Mouse (Mus musculus): ENCODE measurements around the gene H2-Ob. TPM values are rescaled to one million over a fixed set of nuclear protein-coding genes. Genes with fewer than 3 reads are reported as not detected.
"Not testable (repeated sequence)": the region's sequence is repeated elsewhere in the genome, so short reads cannot be mapped to it uniquely, and the experiment has no call there.

H2-Ob gene
- polyA plus RNA-seq, 1 experiment from 2014 or later, result 0.24 TPM

DNA sequence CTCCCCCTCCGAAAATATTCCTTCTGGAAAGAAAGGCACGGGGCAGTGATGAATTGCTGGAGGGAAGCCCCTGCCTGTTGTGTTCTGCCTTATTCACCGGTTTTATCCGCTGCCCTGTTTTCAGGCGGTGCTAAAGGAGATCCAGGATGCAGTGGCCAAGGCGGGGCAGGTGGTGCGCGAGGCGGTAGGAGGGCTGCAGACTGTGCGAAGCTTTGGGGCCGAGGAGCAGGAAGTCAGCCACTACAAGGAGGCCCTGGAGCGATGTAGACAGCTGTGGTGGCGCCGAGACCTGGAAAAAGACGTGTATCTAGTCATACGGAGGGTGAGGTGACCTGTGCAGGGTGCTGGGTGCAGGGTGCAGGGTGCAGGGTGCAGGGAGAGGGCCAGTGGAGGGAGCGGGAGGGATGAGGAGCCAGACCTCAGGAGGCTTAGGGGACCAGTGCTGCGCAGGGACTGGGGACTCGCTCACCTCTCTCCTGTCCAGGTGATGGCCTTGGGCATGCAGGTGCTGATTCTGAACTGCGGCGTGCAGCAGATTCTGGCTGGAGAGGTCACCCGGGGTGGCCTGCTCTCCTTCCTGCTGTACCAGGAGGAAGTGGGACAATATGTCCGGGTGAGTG lies 26.8 kb upstream of the H2-Ob start:
- Histone ChIP-seq H3K9ac (ENCODE audit: low read length) (no peak overlapping the region; the same call in 1 of the 2 replicates), H3K36me3 (ENCODE audit: control insufficient read depth, insufficient read depth) (0 out of 2 replicates have a peak, but pooled peaks cover 4% of the 10 kb centered on the region), H3K4me2 (ENCODE audit: low read depth, low read length) (peak overlapping the region; percentile 34), H3K9me3 (replicated peaks; ENCODE audit: control insufficient read depth, low read length) (peaks cover 6% of the 10 kb centered on the region), H3K4me1 (ENCODE audit: control insufficient read depth, insufficient read depth, low read length) (no peaks in the 10 kb centered on the region), H3K4me3 (ENCODE audit: low read length) (peak overlapping the region; percentile 18; the same call in 1 of the 2 replicates), H3K27me3 (ENCODE audit: control insufficient read depth, insufficient read depth, low read length) (peaks cover 30% of the 10 kb centered on the region), H3K27ac (ENCODE audit: low read length) (peak overlapping the region; percentile 7; the same call in 1 of the 2 replicates)
- ATAC-seq (replicated peaks; ENCODE audit: extremely low read depth, insufficient read depth, low FRiP score), result no peak; the same call in 1 of the 2 replicates
- WGBS, result 22% methylated on average over 23 of the region's 23 CpGs

DNA sequence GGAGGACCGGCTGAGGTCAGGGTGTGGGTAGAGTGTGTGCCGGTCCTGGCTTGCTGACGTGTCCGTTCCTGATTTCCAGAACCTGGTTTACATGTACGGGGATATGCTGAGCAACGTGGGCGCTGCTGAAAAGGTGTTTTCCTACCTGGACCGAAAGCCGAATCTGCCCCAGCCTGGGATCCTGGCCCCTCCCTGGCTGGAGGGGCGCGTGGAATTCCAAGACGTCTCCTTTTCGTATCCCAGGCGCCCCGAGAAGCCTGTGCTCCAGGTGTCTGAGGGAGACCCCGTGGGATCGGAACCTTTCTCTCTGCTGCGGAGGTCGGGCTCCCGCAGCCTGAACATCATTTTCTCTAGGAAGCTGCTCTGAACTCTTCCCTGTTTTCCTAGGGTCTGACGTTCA lies 24.8 kb upstream of the H2-Ob start:
- Histone ChIP-seq H3K9ac (ENCODE audit: low read length) (no peak overlapping the region), H3K27ac (ENCODE audit: low read length) (no peak overlapping the region), H3K4me3 (ENCODE audit: low read length) (no peak overlapping the region), H3K4me2 (ENCODE audit: low read depth, low read length) (no peak overlapping the region), H3K4me1 (ENCODE audit: control insufficient read depth, insufficient read depth, low read length) (no peaks in the 10 kb centered on the region), H3K27me3 (ENCODE audit: control insufficient read depth, insufficient read depth, low read length) (peaks cover 30% of the 10 kb centered on the region), H3K9me3 (replicated peaks; ENCODE audit: control insufficient read depth, low read length) (peaks cover 6% of the 10 kb centered on the region), H3K36me3 (ENCODE audit: control insufficient read depth, insufficient read depth) (0 out of 2 replicates have a peak, but pooled peaks cover 4% of the 10 kb centered on the region)
- whole genome bisulfite sequencing, result 47% methylated on average over 21 of the region's 21 CpGs
- ATAC-seq (replicated peaks; ENCODE audit: extremely low read depth, insufficient read depth, low FRiP score), result no peak

DNA sequence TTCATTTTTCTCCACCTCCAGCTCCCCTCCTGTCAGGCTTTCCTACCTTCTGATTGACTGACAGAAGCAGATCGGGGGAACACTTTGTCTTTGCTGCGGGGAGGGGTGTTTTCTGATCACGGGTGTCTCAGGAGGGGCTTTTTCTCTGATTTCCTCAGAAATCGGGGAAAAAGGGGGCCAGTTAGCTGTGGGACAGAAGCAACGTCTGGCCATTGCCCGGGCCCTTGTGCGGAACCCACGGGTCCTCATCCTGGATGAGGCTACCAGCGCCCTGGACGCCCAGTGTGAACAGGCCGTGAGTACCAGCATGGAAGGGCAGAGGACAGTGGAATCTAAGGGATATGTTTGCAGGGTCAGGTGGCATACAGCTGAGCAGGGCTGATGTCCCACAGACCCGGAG lies 23.5 kb upstream of the H2-Ob start:
- Histone ChIP-seq H3K27ac (ENCODE audit: low read length) (no peak overlapping the region), H3K9ac (ENCODE audit: low read length) (no peak overlapping the region), H3K4me1 (ENCODE audit: control insufficient read depth, insufficient read depth, low read length) (no peaks in the 10 kb centered on the region), H3K9me3 (replicated peaks; ENCODE audit: control insufficient read depth, low read length) (no peaks in the 10 kb centered on the region; the same call in 1 of the 2 replicates), H3K27me3 (ENCODE audit: control insufficient read depth, insufficient read depth, low read length) (peaks cover 30% of the 10 kb centered on the region), H3K4me2 (ENCODE audit: low read depth, low read length) (no peak overlapping the region), H3K36me3 (ENCODE audit: control insufficient read depth, insufficient read depth) (no peaks in the 10 kb centered on the region), H3K4me3 (ENCODE audit: low read length) (no peak overlapping the region)
- 80% methylated on average over 12 of the region's 12 CpGs for WGBS
- ATAC-seq (replicated peaks; ENCODE audit: extremely low read depth, insufficient read depth, low FRiP score), result no peak

DNA sequence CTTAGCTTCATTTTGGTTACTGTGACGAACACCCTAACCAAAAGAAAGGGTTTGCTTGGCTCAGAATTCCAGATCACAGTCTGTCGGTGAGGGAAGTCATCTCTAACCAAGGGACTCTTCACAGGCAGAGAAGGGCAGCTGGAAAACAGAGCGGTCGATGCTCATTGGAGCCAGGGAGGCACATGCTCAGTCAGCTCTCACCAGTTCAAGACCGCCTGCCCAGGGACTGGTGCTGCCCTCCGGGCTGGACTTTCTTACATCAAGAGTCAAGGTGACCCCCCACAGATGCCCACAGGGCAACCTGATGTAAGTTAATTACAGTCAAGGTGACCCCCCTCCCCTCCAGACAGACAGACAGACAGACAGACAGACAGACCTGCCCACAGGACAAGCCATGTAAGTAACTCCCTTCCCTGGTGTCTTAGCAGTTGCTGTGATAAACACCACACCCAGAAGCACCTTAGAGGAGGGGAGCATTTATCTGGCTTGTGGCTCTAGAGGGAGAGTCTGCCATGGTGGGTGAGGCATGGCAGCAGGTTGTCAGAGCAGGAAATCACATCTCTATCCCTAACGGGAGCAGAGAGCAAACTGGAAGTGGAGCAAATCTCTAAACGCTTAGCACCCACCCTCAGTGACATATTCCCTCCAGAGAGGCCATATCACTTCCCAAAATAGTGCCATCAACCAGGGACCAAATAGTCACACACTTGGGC lies 21.3 kb upstream of the H2-Ob start:
- no peak overlapping the region for H3K4me3 ChIP-seq (ENCODE audit: low read length)
- no peak overlapping the region for H3K27ac ChIP-seq (ENCODE audit: low read length)
- no peak for ATAC-seq (replicated peaks; ENCODE audit: extremely low read depth, insufficient read depth, low FRiP score)
- 84% methylated on average over 8 of the region's 8 CpGs for WGBS
- H3K9ac ChIP-seq (ENCODE audit: low read length), result no peak overlapping the region
- no peaks in the 10 kb centered on the region for H3K36me3 ChIP-seq (ENCODE audit: control insufficient read depth, insufficient read depth)
- peaks cover 21% of the 10 kb centered on the region for H3K27me3 ChIP-seq (ENCODE audit: control insufficient read depth, insufficient read depth, low read length)
- no peaks in the 10 kb centered on the region for H3K4me1 ChIP-seq (ENCODE audit: control insufficient read depth, insufficient read depth, low read length)
- H3K9me3 ChIP-seq (replicated peaks; ENCODE audit: control insufficient read depth, low read length), result no peaks in the 10 kb centered on the region; the same call in 1 of the 2 replicates
- no peak overlapping the region for H3K4me2 ChIP-seq (ENCODE audit: low read depth, low read length)

DNA sequence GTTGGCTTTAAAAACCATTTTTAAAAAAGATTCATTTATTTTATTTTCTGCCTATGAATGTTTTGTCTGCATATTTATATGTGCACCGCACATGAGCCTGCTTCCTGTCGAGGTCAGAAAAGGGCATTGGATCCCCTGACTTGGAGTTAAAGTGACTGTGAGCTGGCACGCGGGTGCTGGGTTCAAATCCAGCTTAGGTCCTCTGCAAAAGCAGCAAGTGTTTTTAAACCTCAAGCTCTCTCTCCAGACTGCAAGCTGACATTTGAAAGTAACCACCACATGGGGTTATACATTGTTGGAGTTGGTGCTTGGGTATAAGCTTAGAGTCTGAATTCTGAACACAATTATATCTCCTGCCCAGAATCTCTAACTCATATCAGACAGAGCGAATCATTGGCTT lies 20.7 kb upstream of the H2-Ob start:
- H3K27me3 ChIP-seq (ENCODE audit: control insufficient read depth, insufficient read depth, low read length), result peaks cover 15% of the 10 kb centered on the region
- no peak overlapping the region for H3K9ac ChIP-seq (ENCODE audit: low read length)
- no peaks in the 10 kb centered on the region for H3K4me1 ChIP-seq (ENCODE audit: control insufficient read depth, insufficient read depth, low read length)
- no peak overlapping the region for H3K4me3 ChIP-seq (ENCODE audit: low read length)
- no peaks in the 10 kb centered on the region for H3K36me3 ChIP-seq (ENCODE audit: control insufficient read depth, insufficient read depth)
- H3K27ac ChIP-seq (ENCODE audit: low read length), result no peak overlapping the region
- no peaks in the 10 kb centered on the region; the same call in 1 of the 2 replicates for H3K9me3 ChIP-seq (replicated peaks; ENCODE audit: control insufficient read depth, low read length)
- ATAC-seq (replicated peaks; ENCODE audit: extremely low read depth, insufficient read depth, low FRiP score), result no peak
- 83% methylated on average over 5 of the region's 5 CpGs for WGBS
- no peak overlapping the region for H3K4me2 ChIP-seq (ENCODE audit: low read depth, low read length)

DNA sequence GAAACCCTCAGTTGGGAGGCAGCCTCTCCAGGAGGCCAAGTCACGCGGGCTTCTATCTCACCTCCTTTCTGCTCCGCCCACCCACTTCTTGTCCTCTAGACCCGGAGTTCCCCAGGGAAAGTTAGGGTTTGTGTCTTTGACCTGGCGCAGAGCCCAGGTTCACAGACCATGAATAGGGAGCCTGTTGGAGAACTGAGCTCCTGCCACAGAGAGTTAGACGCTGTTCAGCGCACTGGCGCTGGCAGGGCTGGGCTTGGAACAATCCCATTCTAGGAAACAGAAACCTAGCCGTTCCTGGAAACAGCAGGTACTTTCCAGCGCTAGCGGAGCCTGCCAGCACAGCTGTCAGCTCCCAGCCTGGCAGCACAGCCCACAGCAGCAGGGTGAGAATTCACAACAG lies 20.0 kb upstream of the H2-Ob start:
- Histone ChIP-seq H3K4me3 (ENCODE audit: low read length) (no peak overlapping the region), H3K36me3 (ENCODE audit: control insufficient read depth, insufficient read depth) (no peaks in the 10 kb centered on the region), H3K9ac (ENCODE audit: low read length) (no peak overlapping the region), H3K27ac (ENCODE audit: low read length) (no peak overlapping the region), H3K4me2 (ENCODE audit: low read depth, low read length) (no peak overlapping the region), H3K4me1 (ENCODE audit: control insufficient read depth, insufficient read depth, low read length) (no peaks in the 10 kb centered on the region), H3K27me3 (ENCODE audit: control insufficient read depth, insufficient read depth, low read length) (peaks cover 13% of the 10 kb centered on the region), H3K9me3 (replicated peaks; ENCODE audit: control insufficient read depth, low read length) (no peaks in the 10 kb centered on the region; the same call in 1 of the 2 replicates)
- peak; percentile 28; the same call in 1 of the 2 replicates for ATAC-seq (replicated peaks; ENCODE audit: extremely low read depth, insufficient read depth, low FRiP score)
- WGBS, result 68% methylated on average over 11 of the region's 11 CpGs

DNA sequence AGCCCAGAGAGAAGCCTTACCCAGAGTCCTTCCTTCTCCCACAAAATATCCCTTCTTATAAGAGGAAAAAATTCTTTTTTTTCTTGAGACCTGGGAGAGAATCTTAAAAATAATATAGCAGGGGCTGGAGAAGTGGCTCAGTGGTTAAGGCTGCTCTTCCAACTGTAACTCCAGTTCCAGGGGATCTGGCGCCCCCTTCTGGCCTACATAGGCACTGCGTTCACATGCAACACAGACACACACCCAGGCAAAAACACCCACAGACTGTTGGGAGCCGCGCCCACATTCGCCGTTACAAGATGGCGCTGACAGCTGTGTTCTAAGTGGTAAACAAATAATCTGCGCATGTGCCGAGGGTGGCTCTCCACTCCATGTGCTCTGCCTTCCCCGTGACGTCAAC lies 19.6 kb upstream of the H2-Ob start:
- H3K4me1 ChIP-seq (ENCODE audit: control insufficient read depth, insufficient read depth, low read length), result not testable (repeated sequence)

DNA sequence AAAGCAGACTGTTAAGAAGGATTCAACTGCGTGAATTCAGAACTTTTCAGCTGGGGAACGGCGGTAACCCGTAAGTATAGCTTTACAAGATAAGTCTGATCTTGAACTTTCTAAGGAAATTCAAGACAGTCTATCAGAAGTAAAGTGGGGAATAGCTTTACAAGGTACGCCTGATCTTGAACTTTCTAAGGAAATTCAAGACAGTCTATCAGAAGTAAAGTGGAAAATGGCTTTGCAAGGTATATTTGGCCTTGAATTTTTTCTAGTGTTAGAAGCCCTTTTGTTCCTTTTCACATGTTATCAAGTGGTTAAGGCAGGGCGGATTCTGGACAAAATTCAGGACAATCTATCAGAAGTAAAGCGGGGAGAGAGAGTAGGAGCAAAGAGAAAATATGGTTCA lies 18.9 kb upstream of the H2-Ob start:
- WGBS, result 83% methylated on average over 3 of the region's 7 CpGs
- not testable (repeated sequence) for ATAC-seq (replicated peaks; ENCODE audit: extremely low read depth, insufficient read depth, low FRiP score)

More for the DNA sequence above, 19.6 kb upstream of the H2-Ob start:
- not testable (repeated sequence) for H3K27ac ChIP-seq (ENCODE audit: low read length); H3K9me3 ChIP-seq (replicated peaks; ENCODE audit: control insufficient read depth, low read length); H3K4me3 ChIP-seq (ENCODE audit: low read length); H3K9ac ChIP-seq (ENCODE audit: low read length); H3K27me3 ChIP-seq (ENCODE audit: control insufficient read depth, insufficient read depth, low read length); H3K36me3 ChIP-seq (ENCODE audit: control insufficient read depth, insufficient read depth); H3K4me2 ChIP-seq (ENCODE audit: low read depth, low read length); ATAC-seq (replicated peaks; ENCODE audit: extremely low read depth, insufficient read depth, low FRiP score)
- WGBS, result 87% methylated on average over 7 of the region's 11 CpGs

DNA sequence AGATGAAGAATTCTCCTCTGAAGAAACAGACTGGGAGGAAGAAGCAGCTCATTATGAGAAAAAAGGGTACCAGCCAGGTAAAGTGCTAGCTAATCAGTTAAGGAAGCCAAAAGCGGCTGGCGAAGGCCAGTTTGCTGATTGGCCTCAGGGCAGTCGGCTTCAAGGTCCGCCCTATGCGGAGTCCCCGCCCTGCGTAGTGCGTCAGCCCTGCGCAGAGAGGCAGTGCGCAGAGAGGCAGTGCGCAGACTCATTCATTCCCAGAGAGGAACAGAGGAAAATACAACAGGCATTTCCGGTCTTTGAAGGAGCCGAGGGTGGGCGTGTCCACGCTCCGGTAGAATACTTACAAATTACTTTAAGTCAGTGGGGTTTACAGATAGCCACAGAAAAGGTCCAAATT lies 18.3 kb upstream of the H2-Ob start:
- H3K27me3 ChIP-seq (ENCODE audit: control insufficient read depth, insufficient read depth, low read length); H3K4me3 ChIP-seq (ENCODE audit: low read length); H3K9ac ChIP-seq (ENCODE audit: low read length); H3K9me3 ChIP-seq (replicated peaks; ENCODE audit: control insufficient read depth, low read length); H3K27ac ChIP-seq (ENCODE audit: low read length); H3K4me1 ChIP-seq (ENCODE audit: control insufficient read depth, insufficient read depth, low read length); H3K36me3 ChIP-seq (ENCODE audit: control insufficient read depth, insufficient read depth); ATAC-seq (replicated peaks; ENCODE audit: extremely low read depth, insufficient read depth, low FRiP score); H3K4me2 ChIP-seq (ENCODE audit: low read depth, low read length): not testable (repeated sequence)
- WGBS, result 80% methylated on average over 3 of the region's 16 CpGs

More for the DNA sequence above, 18.9 kb upstream of the H2-Ob start:
- not testable (repeated sequence) for H3K9me3 ChIP-seq (replicated peaks; ENCODE audit: control insufficient read depth, low read length); H3K9ac ChIP-seq (ENCODE audit: low read length); H3K36me3 ChIP-seq (ENCODE audit: control insufficient read depth, insufficient read depth); H3K4me3 ChIP-seq (ENCODE audit: low read length); H3K4me1 ChIP-seq (ENCODE audit: control insufficient read depth, insufficient read depth, low read length); H3K27ac ChIP-seq (ENCODE audit: low read length); H3K4me2 ChIP-seq (ENCODE audit: low read depth, low read length); H3K27me3 ChIP-seq (ENCODE audit: control insufficient read depth, insufficient read depth, low read length)
